Mouse (Mus musculus) gastrocnemius, adult 2 months (tissue): ENCODE measurements at regions not wholly inside any gene's neighbourhood (a gene's known extent, or its start where the extent isn't known, plus 50 kb on each side); places are given as distances from the start of the nearest gene placed in this dataset.

Experiments used
- DNase-seq: peaks from one replicate; pipeline ENCODE4 v3.0.0; 2022
- H3K27ac ChIP-seq: fragments of 200-600 bp; 2 replicates; pipeline ENCODE4 v1.8.1; 2022; ENCODE audit warnings: mild to moderate bottlenecking
- H3K4me3 ChIP-seq: fragments of 200-600 bp; 2 replicates; pipeline ENCODE4 v1.8.1; 2022; ENCODE audit warnings: mild to moderate bottlenecking, moderate library complexity
- CTCF ChIP-seq: fragments of 200-600 bp; IDR thresholded peaks from 2 replicates; pipeline ENCODE4 v1.8.1; 2022; ENCODE audit warnings: antibody characterized with exemption, mild to moderate bottlenecking, moderate library complexity
- intact Hi-C: fragments of 180-260 bp; cut with DNase I; formaldehyde crosslinking; loops from one replicate; pipeline ENCODE4 v1.15.1; 2025

- no peak for TF ChIP-seq CTCF
- H3K27ac ChIP-seq: no peak overlapping the region
- DNase-seq: no peak
- no peak overlapping the region for H3K4me3 ChIP-seq
- intact Hi-C loops: no loop called here
Observed at GRCm38 (mm10) chrX:134890583-134890982, 74.0 kb downstream of the Nxf2 start.

GRCm38 (mm10) chrX:134889634-134890033 lies 74.9 kb downstream of the Nxf2 start:
- intact Hi-C loops: no loop called here
- TF ChIP-seq CTCF: no peak
- Histone ChIP-seq H3K4me3 (no peak overlapping the region), H3K27ac (no peak overlapping the region)
- no peak for DNase-seq

- TF ChIP-seq CTCF: no peak
- H3K27ac ChIP-seq: 0 out of 2 replicates have a peak overlapping the region, but pooled peaks have one; percentile 1
- no peak for DNase-seq
- H3K4me3 ChIP-seq: no peak overlapping the region
- intact Hi-C loops: no loop called here
Observed at GRCm38 (mm10) chrX:134882334-134882733, 73.3 kb upstream of the Armcx2 start.

GRCm38 (mm10) chrX:134879877-134880276 lies 70.9 kb upstream of the Armcx2 start:
- intact Hi-C loops: no loop called here
- Histone ChIP-seq H3K27ac (no peak overlapping the region), H3K4me3 (no peak overlapping the region)
- TF ChIP-seq CTCF: no peak
- no peak for DNase-seq

- no peak for TF ChIP-seq CTCF
- no peak overlapping the region for H3K27ac ChIP-seq
- H3K4me3 ChIP-seq: no peak overlapping the region
- DNase-seq: no peak
- intact Hi-C loops: no loop called here
Observed at GRCm38 (mm10) chrX:134878870-134879269, 69.8 kb upstream of the Armcx2 start.

- Histone ChIP-seq H3K4me3 (no peak overlapping the region), H3K27ac (no peak overlapping the region)
- no peak for TF ChIP-seq CTCF
- no peak for DNase-seq
- intact Hi-C loops: no loop called here
Observed at GRCm38 (mm10) chrX:134874696-134875095, 65.7 kb upstream of the Armcx2 start.

GRCm38 (mm10) chrX:134873651-134874050 lies 64.6 kb upstream of the Armcx2 start:
- no peak for TF ChIP-seq CTCF
- H3K4me3 ChIP-seq: no peak overlapping the region
- no peak overlapping the region for H3K27ac ChIP-seq
- no peak for DNase-seq
- intact Hi-C loops: no loop called here

GRCm38 (mm10) chrX:134861641-134862040 lies 52.6 kb upstream of the Armcx2 start:
- no peak for DNase-seq
- Histone ChIP-seq H3K27ac (no peak overlapping the region), H3K4me3 (no peak overlapping the region)
- TF ChIP-seq CTCF: no peak
- intact Hi-C loops: no loop called here
